Mouse (Mus musculus) hindbrain, embryonic 15.5 days (tissue): Measurements from ENCODE around the gene Btn2a2. TPM values are rescaled to one million over a fixed set of nuclear protein-coding genes. Genes with fewer than 3 reads are reported as not detected.
A peak's percentile ranks its signal among the peaks of the same experiment; 100 is the strongest.
"Not testable (repeated sequence)": the region's sequence is repeated elsewhere in the genome, so short reads cannot be mapped to it uniquely, and the experiment has no call there.

ENCODE experiments used
- ATAC-seq: fragments of 200-750 bp; cut with Nextera tagmentation; 2 replicates; pipeline ENCODE4 v1.8.0; 2017; ENCODE audit warnings: low read depth, moderate number of reproducible peaks, moderate TSS enrichment; ENCODE audit not compliant: low FRiP score
- H3K27ac ChIP-seq: fragments of 300-500 bp; sonication (generic); replicated peaks from 2 replicates; pipeline ENCODE4 v1.5.1; 2015; ENCODE audit warnings: mild to moderate bottlenecking, inconsistent platforms
- H3K27me3 ChIP-seq: fragments of 300-500 bp; sonication (generic); 2 replicates; pipeline ENCODE4 v1.6.1; 2015; ENCODE audit warnings: control low read depth, inconsistent platforms
- H3K36me3 ChIP-seq: fragments of 300-500 bp; sonication (generic); 2 replicates; pipeline ENCODE4 v1.6.1; 2015; ENCODE audit warnings: control low read depth, inconsistent platforms
- H3K4me1 ChIP-seq: fragments of 300-500 bp; sonication (generic); replicated peaks from 2 replicates; pipeline ENCODE4 v1.6.1; 2015; ENCODE audit warnings: control low read depth, inconsistent platforms
- H3K4me2 ChIP-seq: fragments of 300-500 bp; sonication (generic); 2 replicates; pipeline ENCODE4 v1.6.1; 2015; ENCODE audit warnings: moderate library complexity, mild to moderate bottlenecking, inconsistent platforms
- H3K4me3 ChIP-seq: fragments of 300-500 bp; sonication (generic); 2 replicates; pipeline ENCODE4 v1.5.1; 2015; ENCODE audit warnings: mild to moderate bottlenecking, inconsistent platforms
- H3K9ac ChIP-seq: fragments of 300-500 bp; sonication (generic); 2 replicates; pipeline ENCODE4 v1.6.1; 2015; ENCODE audit warnings: inconsistent platforms
- H3K9me3 ChIP-seq: fragments of 300-500 bp; sonication (generic); 2 replicates; pipeline ENCODE4 v1.6.1; 2016; ENCODE audit warnings: control low read depth, inconsistent platforms
- WGBS: fragments of 180-500 bp; shearing (Covaris S2); methylation state at CpG from one replicate; pipeline ENCODE4 v1.1.7; 2015; 5-methylcytosine and 5-hydroxymethylcytosine counted together
- polyA plus RNA-seq: library from polyadenylated mRNA; unstranded; fragments of >200 nt; fragmentation: Nextera tagmentation; extraction: Ambion mirVana; gene quantifications from 2 replicates; pipeline ENCODE4 v1.2.1, GENCODE M21; 2015

Gene Btn2a2
- polyA plus RNA-seq, result 0.06 and 0.08 TPM in 2 replicates

GRCm38 (mm10) chr13:23488400-23489322 is at the start of gene Btn2a2:
Btn2a2 (minus strand) TSS chr13:23488857.
- Histone ChIP-seq H3K27ac (no peak within 1 kb of the TSS), H3K27me3 (no peaks in the 10 kb centered on the region), H3K36me3 (no peaks in the 10 kb centered on the region), H3K4me3 (peak within 1 kb of the TSS; percentile 39), H3K9me3 (no peaks in the 10 kb centered on the region), H3K9ac (no peak within 1 kb of the TSS), H3K4me1 (peaks cover 7% of the 10 kb centered on the region), H3K4me2 (peak within 1 kb of the TSS; percentile 63)
- WGBS, result 4% methylated on average over 13 of the region's 14 CpGs
- ATAC-seq, result peak; percentile 97

GRCm38 (mm10) chr13:23538249-23538648 is 49.6 kb upstream of the Btn2a2 start:
- no peaks in the 10 kb centered on the region for H3K36me3 ChIP-seq
- 78% methylated on average over 5 of the region's 5 CpGs for WGBS

GRCm38 (mm10) chr13:23537006-23537710 is 48.5 kb upstream of the Btn2a2 start:
- no peaks in the 10 kb centered on the region for H3K9me3 ChIP-seq
- H3K27ac ChIP-seq, result no peak overlapping the region
- no peak overlapping the region for H3K4me3 ChIP-seq
- H3K36me3 ChIP-seq, result no peaks in the 10 kb centered on the region
- no peak overlapping the region for H3K9ac ChIP-seq
- peak overlapping the region; percentile 89 for H3K4me2 ChIP-seq
- ATAC-seq, result no peak
- no peaks in the 10 kb centered on the region for H3K27me3 ChIP-seq
- peaks cover 27% of the 10 kb centered on the region for H3K4me1 ChIP-seq
- WGBS, result 83% methylated on average over 3 of the region's 3 CpGs

More at GRCm38 (mm10) chr13:23538249-23538648, 49.6 kb upstream of the Btn2a2 start:
- Histone ChIP-seq H3K4me3 (no peak overlapping the region), H3K9ac (no peak overlapping the region), H3K27ac (no peak overlapping the region), H3K9me3 (no peaks in the 10 kb centered on the region), H3K27me3 (no peaks in the 10 kb centered on the region), H3K4me2 (no peak overlapping the region), H3K4me1 (peaks cover 21% of the 10 kb centered on the region)
- no peak for ATAC-seq

GRCm38 (mm10) chr13:23536076-23536822 is 47.6 kb upstream of the Btn2a2 start:
- WGBS, result 20% methylated on average over 7 of the region's 7 CpGs
- H3K4me3 ChIP-seq, result peak overlapping the region; percentile 52
- H3K27me3 ChIP-seq, result no peaks in the 10 kb centered on the region
- H3K4me1 ChIP-seq, result peaks cover 30% of the 10 kb centered on the region
- no peak for ATAC-seq
- no peaks in the 10 kb centered on the region for H3K9me3 ChIP-seq
- 0 out of 2 replicates have a peak overlapping the region, but pooled peaks have one; percentile 10 for H3K9ac ChIP-seq
- H3K4me2 ChIP-seq, result peak overlapping the region; percentile 89
- no peaks in the 10 kb centered on the region for H3K36me3 ChIP-seq
- H3K27ac ChIP-seq, result no peak overlapping the region

GRCm38 (mm10) chr13:23535137-23536075 is 46.7 kb upstream of the Btn2a2 start, which contains the start of gene Hist1h3g:
Hist1h3g (plus strand) TSS chr13:23535422.
- Histone ChIP-seq H3K27ac (peak within 1 kb of the TSS; percentile 74), H3K4me2 (peak within 1 kb of the TSS; percentile 89), H3K9ac (peak within 1 kb of the TSS; percentile 36), H3K4me1 (peaks cover 30% of the 10 kb centered on the region), H3K4me3 (peak within 1 kb of the TSS; percentile 52)
- under 1% methylated on average over 49 of the region's 62 CpGs for WGBS
- not testable (repeated sequence) for H3K9me3 ChIP-seq, H3K36me3 ChIP-seq, H3K27me3 ChIP-seq
- ATAC-seq, result peak; percentile 94

GRCm38 (mm10) chr13:23534368-23535131 is 45.9 kb upstream of the Btn2a2 start:
- Histone ChIP-seq H3K36me3 (no peaks in the 10 kb centered on the region), H3K27ac (peak overlapping the region; percentile 74), H3K4me3 (peak overlapping the region; percentile 52), H3K9ac (peak overlapping the region; percentile 36), H3K4me1 (peaks cover 37% of the 10 kb centered on the region), H3K27me3 (no peaks in the 10 kb centered on the region), H3K9me3 (no peaks in the 10 kb centered on the region), H3K4me2 (peak overlapping the region; percentile 89)
- under 1% methylated on average over 15 of the region's 15 CpGs for WGBS
- ATAC-seq, result peak; percentile 3; the same call in 1 of the 2 replicates

- H3K9me3 ChIP-seq, H3K36me3 ChIP-seq, H3K27me3 ChIP-seq: not testable (repeated sequence)
- Histone ChIP-seq H3K4me1 (peaks cover 43% of the 10 kb centered on the region), H3K27ac (peak within 1 kb of the TSS; percentile 96), H3K4me2 (peak within 1 kb of the TSS; percentile 89), H3K9ac (peak within 1 kb of the TSS; percentile 36), H3K4me3 (peak within 1 kb of the TSS; percentile 52)
- WGBS, result 0% methylated on average over 32 of the region's 53 CpGs
- ATAC-seq, result peak; percentile 40
These were observed 45.1 kb upstream of the Btn2a2 start, which contains the start of gene Hist1h2af for GRCm38 (mm10) chr13:23533560-23534367. Hist1h2af (plus strand) TSS chr13:23533906.

GRCm38 (mm10) chr13:23532262-23533075 is 43.8 kb upstream of the Btn2a2 start:
- H3K36me3 ChIP-seq, result no peaks in the 10 kb centered on the region
- peak overlapping the region; percentile 89 for H3K4me2 ChIP-seq
- no peaks in the 10 kb centered on the region for H3K9me3 ChIP-seq
- peak overlapping the region; percentile 62 for H3K9ac ChIP-seq
- peaks cover 43% of the 10 kb centered on the region for H3K4me1 ChIP-seq
- H3K4me3 ChIP-seq, result peak overlapping the region; percentile 52
- peak overlapping the region; percentile 96 for H3K27ac ChIP-seq
- H3K27me3 ChIP-seq, result no peaks in the 10 kb centered on the region
- WGBS, result 23% methylated on average over 9 of the region's 9 CpGs
- no peak for ATAC-seq
